Mouse (Mus musculus): ENCODE data around the gene Jade2. TPM values are rescaled to one million over a fixed set of nuclear protein-coding genes. Genes with fewer than 3 reads are reported as not detected.

Jade2 gene
- polyA plus RNA-seq, 1 experiment: 45.1 TPM

- Histone ChIP-seq H3K4me1 (replicated peaks; ENCODE audit: control insufficient read depth, insufficient read depth, low read length) (peaks cover 7% of the 10 kb centered on the region), H3K27ac (ENCODE audit: control insufficient read depth, insufficient read depth, low read length) (no peak overlapping the region), H3K27me3 (ENCODE audit: control insufficient read depth, insufficient read depth, low read length) (no peaks in the 10 kb centered on the region), H3K36me3 (ENCODE audit: control insufficient read depth, insufficient read depth, low read length) (no peaks in the 10 kb centered on the region), H3K4me3 (ENCODE audit: control insufficient read depth, insufficient read depth, low read length) (no peak overlapping the region)
- TF ChIP-seq POLR2A (IDR thresholded peaks at IDR 0.05; ENCODE audit: control insufficient read depth, extremely low read depth, insufficient read depth, low read length, poor library complexity) (no peak), CTCF (IDR thresholded peaks at IDR 0.05; ENCODE audit: borderline replicate concordance, control insufficient read depth, extremely low read depth, insufficient read depth, low read length, poor library complexity) (no peak)
- WGBS: 97% methylated on average over 8 of the region's 8 CpGs
- DNase-seq: no peak
Measured at GRCm38 (mm10) chr11:51860666-51861065, 3.2 kb upstream of the Jade2 start.

DNA sequence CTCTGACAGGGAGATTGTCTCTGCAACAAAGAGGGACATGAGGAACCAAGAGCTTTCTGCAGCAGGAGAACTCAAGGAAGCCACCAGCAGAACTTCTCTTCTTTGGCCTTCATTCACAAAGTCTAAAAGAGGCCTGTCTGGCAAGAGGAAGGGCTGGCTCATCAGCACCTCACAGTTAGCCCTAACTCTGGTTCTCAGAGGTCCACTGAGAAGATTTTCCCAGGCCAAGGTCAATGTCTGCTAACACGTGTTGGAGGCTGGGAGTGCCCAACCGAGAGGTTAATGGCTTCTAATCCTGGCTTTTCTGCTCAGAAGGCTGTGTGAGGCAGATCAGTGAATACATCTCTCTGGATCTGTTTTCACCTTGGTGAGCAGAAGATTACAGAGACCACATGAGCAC, 2.1 kb upstream of the Jade2 start:
- WGBS: 93% methylated on average over 2 of the region's 2 CpGs
- Histone ChIP-seq H3K27me3 (ENCODE audit: control insufficient read depth, insufficient read depth, low read length) (no peaks in the 10 kb centered on the region), H3K27ac (ENCODE audit: control insufficient read depth, insufficient read depth, low read length) (no peak overlapping the region), H3K4me3 (ENCODE audit: control insufficient read depth, insufficient read depth, low read length) (no peak overlapping the region), H3K4me1 (replicated peaks; ENCODE audit: control insufficient read depth, insufficient read depth, low read length) (peaks cover 12% of the 10 kb centered on the region), H3K36me3 (ENCODE audit: control insufficient read depth, insufficient read depth, low read length) (no peaks in the 10 kb centered on the region)
- no peak for DNase-seq
- TF ChIP-seq POLR2A (IDR thresholded peaks at IDR 0.05; ENCODE audit: control insufficient read depth, extremely low read depth, insufficient read depth, low read length, poor library complexity): no peak
- no peak for TF ChIP-seq CTCF (IDR thresholded peaks at IDR 0.05; ENCODE audit: borderline replicate concordance, control insufficient read depth, extremely low read depth, insufficient read depth, low read length, poor library complexity)

DNA sequence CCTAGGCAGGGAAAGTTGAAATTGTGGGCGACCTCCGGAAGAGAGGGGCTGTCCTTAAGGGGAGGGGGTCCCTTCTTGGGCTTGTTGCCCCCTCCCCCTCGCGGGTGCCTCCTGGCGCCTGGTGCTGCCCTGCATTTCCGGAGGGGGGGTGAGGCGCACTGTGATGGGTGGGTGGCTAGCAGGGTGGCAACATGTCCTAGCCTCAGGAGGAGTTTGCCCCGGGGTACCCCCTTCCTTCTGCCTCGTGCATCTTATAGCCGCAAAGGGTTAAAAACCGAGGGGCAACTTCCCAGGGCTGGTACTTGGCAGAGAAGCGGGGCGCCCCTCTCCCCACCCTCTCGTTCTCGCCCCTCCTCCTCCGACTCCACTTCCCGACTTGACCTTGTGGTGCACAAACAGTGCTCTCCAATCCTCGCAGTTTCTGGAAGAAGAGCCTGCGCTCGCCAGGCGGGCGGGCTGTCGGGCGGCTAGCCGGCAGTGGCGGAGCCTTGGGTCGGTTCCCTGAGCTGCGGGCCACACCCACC, 1.1 kb upstream of the Jade2 start:
- WGBS: under 1% methylated on average over 28 of the region's 28 CpGs
- peak overlapping the region; percentile 89 for H3K27ac ChIP-seq (ENCODE audit: control insufficient read depth, insufficient read depth, low read length)
- no peaks in the 10 kb centered on the region for H3K36me3 ChIP-seq (ENCODE audit: control insufficient read depth, insufficient read depth, low read length)
- peaks cover 12% of the 10 kb centered on the region for H3K4me1 ChIP-seq (replicated peaks; ENCODE audit: control insufficient read depth, insufficient read depth, low read length)
- DNase-seq: peak; percentile 89
- no peaks in the 10 kb centered on the region for H3K27me3 ChIP-seq (ENCODE audit: control insufficient read depth, insufficient read depth, low read length)
- H3K4me3 ChIP-seq (ENCODE audit: control insufficient read depth, insufficient read depth, low read length): peak overlapping the region; percentile 77
- no peak; the same call in 1 of the 2 replicates for TF ChIP-seq CTCF (IDR thresholded peaks at IDR 0.05; ENCODE audit: borderline replicate concordance, control insufficient read depth, extremely low read depth, insufficient read depth, low read length, poor library complexity)
- TF ChIP-seq POLR2A (IDR thresholded peaks at IDR 0.05; ENCODE audit: control insufficient read depth, extremely low read depth, insufficient read depth, low read length, poor library complexity): peak; percentile 41

GRCm38 (mm10) chr11:51857818-51858527, 520 bp upstream of the Jade2 start:
- under 1% methylated on average over 52 of the region's 52 CpGs for WGBS
- Histone ChIP-seq H3K4me1 (replicated peaks; ENCODE audit: control insufficient read depth, insufficient read depth, low read length) (peaks cover 12% of the 10 kb centered on the region), H3K4me3 (ENCODE audit: control insufficient read depth, insufficient read depth, low read length) (peak overlapping the region; percentile 77), H3K27me3 (ENCODE audit: control insufficient read depth, insufficient read depth, low read length) (no peaks in the 10 kb centered on the region), H3K27ac (ENCODE audit: control insufficient read depth, insufficient read depth, low read length) (peak overlapping the region; percentile 89), H3K36me3 (ENCODE audit: control insufficient read depth, insufficient read depth, low read length) (no peaks in the 10 kb centered on the region)
- 0 out of 2 replicates have a peak, but pooled peaks have one; percentile 14 for TF ChIP-seq CTCF (IDR thresholded peaks at IDR 0.05; ENCODE audit: borderline replicate concordance, control insufficient read depth, extremely low read depth, insufficient read depth, low read length, poor library complexity)
- TF ChIP-seq POLR2A (IDR thresholded peaks at IDR 0.05; ENCODE audit: control insufficient read depth, extremely low read depth, insufficient read depth, low read length, poor library complexity): peak; percentile 81
- peak; percentile 81 for DNase-seq

DNA sequence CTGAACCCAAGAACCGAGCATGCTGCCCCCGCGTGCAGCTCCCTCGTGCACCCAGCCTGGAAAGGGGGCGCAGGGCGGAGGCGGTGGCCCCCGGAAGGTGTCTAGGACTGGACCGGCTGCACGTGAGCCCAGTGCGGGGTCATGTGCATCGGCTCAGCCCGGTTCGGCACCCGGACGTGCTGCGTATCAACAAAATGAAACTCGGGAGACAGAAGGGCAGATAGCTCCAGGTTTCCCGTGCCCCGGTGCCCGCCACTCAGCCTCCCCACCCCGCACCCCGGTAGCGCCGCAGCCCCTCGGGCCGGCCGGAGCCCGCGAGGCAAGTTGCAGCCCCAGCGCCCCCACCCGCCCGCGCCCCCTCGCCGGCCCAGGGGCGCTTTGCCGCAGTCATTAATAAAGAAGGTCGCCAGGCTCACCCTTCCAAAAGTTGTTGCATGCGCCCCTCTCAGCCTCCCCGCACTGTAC, 805 bp downstream of the Jade2 start:
- TF ChIP-seq CTCF (IDR thresholded peaks at IDR 0.05; ENCODE audit: borderline replicate concordance, control insufficient read depth, extremely low read depth, insufficient read depth, low read length, poor library complexity): no peak
- TF ChIP-seq POLR2A (IDR thresholded peaks at IDR 0.05; ENCODE audit: control insufficient read depth, extremely low read depth, insufficient read depth, low read length, poor library complexity): 0 out of 2 replicates have a peak, but pooled peaks have one; percentile 7
- Histone ChIP-seq H3K4me3 (ENCODE audit: control insufficient read depth, insufficient read depth, low read length) (peak overlapping the region; percentile 77), H3K36me3 (ENCODE audit: control insufficient read depth, insufficient read depth, low read length) (no peaks in the 10 kb centered on the region), H3K27ac (ENCODE audit: control insufficient read depth, insufficient read depth, low read length) (peak overlapping the region; percentile 89), H3K4me1 (replicated peaks; ENCODE audit: control insufficient read depth, insufficient read depth, low read length) (peaks cover 12% of the 10 kb centered on the region), H3K27me3 (ENCODE audit: control insufficient read depth, insufficient read depth, low read length) (no peaks in the 10 kb centered on the region)
- peak; percentile 69 for DNase-seq
- under 1% methylated on average over 41 of the region's 41 CpGs for WGBS

DNA sequence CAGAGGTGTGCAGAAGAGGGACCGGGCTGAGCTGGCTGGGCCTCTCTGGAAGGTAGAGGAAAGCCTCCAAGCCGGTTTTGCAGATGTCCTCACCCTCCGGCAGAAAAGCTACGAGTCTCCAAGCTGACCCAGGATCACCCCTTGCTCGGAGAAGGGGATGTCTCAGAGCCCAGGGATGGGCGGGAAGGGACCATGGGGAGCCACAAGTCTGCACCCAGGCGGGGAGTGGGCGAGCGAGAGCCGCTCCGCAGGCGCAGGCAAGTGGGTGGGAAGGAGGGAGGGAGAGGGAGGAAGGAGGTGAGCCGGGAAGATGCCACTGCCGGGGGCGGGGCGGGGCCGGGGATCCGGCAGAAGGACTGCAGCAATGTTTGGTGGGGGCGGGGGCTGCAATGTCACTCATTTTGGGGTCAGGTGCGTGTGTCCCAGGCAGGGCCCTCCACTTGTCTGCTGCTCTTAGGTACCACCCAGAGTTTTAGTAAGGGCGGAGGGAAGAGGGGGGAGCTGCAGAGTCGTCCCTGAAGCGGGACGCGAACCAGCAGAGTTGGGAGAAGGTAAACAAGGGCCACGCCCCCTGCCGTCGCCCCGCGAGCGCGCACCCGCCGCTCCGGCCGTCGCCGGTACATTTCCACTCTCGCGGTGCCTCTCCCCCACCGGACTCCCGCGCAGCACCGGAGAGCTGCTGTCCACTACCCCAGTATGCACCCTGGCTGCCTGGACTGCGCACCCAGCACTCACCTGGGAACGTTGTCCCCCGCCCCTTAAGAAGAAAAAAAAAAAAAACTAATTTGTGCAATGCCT, 1.4 kb downstream of the Jade2 start:
- Histone ChIP-seq H3K4me1 (replicated peaks; ENCODE audit: control insufficient read depth, insufficient read depth, low read length) (peaks cover 12% of the 10 kb centered on the region), H3K27ac (ENCODE audit: control insufficient read depth, insufficient read depth, low read length) (peak overlapping the region; percentile 89), H3K4me3 (ENCODE audit: control insufficient read depth, insufficient read depth, low read length) (peak overlapping the region; percentile 77), H3K27me3 (ENCODE audit: control insufficient read depth, insufficient read depth, low read length) (no peaks in the 10 kb centered on the region), H3K36me3 (ENCODE audit: control insufficient read depth, insufficient read depth, low read length) (no peaks in the 10 kb centered on the region)
- TF ChIP-seq CTCF (IDR thresholded peaks at IDR 0.05; ENCODE audit: borderline replicate concordance, control insufficient read depth, extremely low read depth, insufficient read depth, low read length, poor library complexity) (peak; percentile 62; the same call in 1 of the 2 replicates), POLR2A (IDR thresholded peaks at IDR 0.05; ENCODE audit: control insufficient read depth, extremely low read depth, insufficient read depth, low read length, poor library complexity) (peak; percentile 46; the same call in 1 of the 2 replicates)
- WGBS: under 1% methylated on average over 47 of the region's 47 CpGs
- peak; percentile 80 for DNase-seq

Measured in thymus, adult 2 months (tissue).